Mouse (Mus musculus): ENCODE measurements around the gene Cdk18.

GRCm38 (mm10) chr1:132099016-132099415 lies 40.5 kb downstream of the Cdk18 start:
- TF ChIP-seq CTCF (IDR thresholded peaks at IDR 0.05; ENCODE audit: low read depth, low read length) (no peak), POLR2A (IDR thresholded peaks at IDR 0.05; ENCODE audit: extremely low read depth, insufficient read depth, low read length) (no peak)

All from liver, adult 2 months (tissue).